Mouse (Mus musculus): Measurements from ENCODE around the gene Fam19a5.

The Fam19a5 gene

GRCm38 (mm10) chr15:87755482-87755881, 211.4 kb downstream of the Fam19a5 start:
- no peak for DNase-seq (ENCODE audit: low spot score)

- DNase-seq (ENCODE audit: low spot score) = no peak
Observed at GRCm38 (mm10) chr15:87765876-87766275, 221.8 kb downstream of the Fam19a5 start.

GRCm38 (mm10) chr15:87773955-87774354, 229.9 kb downstream of the Fam19a5 start:
- no peak for DNase-seq (ENCODE audit: low spot score)

GRCm38 (mm10) chr15:87783331-87783730, 239.2 kb downstream of the Fam19a5 start:
- no peak for DNase-seq (ENCODE audit: low spot score)

GRCm38 (mm10) chr15:87789671-87790070, 245.6 kb downstream of the Fam19a5 start:
- DNase-seq (ENCODE audit: low spot score) = no peak

GRCm38 (mm10) chr15:87793661-87794060, 249.6 kb downstream of the Fam19a5 start:
- DNase-seq (ENCODE audit: low spot score) = no peak

- no peak for DNase-seq (ENCODE audit: low spot score)
Observed at GRCm38 (mm10) chr15:87796571-87796970, 252.5 kb downstream of the Fam19a5 start.

Data from yolk sac, embryonic 10.5 days (tissue).